Mouse (Mus musculus): ENCODE measurements around the gene Hoxd11. TPM values are rescaled to one million over a fixed set of nuclear protein-coding genes. Genes with fewer than 3 reads are reported as not detected.

The Hoxd11 gene
- total RNA-seq, 2 experiments from 2014 or later: 1.1 to 1.5 TPM

DNA sequence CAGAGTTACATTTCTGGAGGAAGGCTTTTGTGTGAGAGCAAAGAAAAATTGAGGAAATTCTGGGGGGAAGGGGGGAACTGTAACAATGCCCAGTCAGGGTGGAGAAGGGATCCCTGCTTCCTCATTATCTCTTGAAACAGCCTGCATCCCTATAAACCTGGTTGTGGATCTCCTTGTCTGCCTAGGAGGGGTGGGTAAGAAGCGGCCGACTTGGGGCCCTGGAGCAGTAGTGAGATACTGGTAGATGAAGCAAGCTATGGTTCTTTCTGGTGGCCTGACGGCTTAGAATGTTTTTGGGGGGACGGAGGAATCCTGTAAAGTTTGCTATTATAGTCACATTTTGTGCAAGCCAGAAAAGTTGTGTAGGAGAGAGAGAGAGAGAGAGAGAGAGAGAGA, 14.1 kb downstream of the Hoxd11 start:
- DNase-seq (ENCODE audit: low spot score in 2 of 2): no peak

DNA sequence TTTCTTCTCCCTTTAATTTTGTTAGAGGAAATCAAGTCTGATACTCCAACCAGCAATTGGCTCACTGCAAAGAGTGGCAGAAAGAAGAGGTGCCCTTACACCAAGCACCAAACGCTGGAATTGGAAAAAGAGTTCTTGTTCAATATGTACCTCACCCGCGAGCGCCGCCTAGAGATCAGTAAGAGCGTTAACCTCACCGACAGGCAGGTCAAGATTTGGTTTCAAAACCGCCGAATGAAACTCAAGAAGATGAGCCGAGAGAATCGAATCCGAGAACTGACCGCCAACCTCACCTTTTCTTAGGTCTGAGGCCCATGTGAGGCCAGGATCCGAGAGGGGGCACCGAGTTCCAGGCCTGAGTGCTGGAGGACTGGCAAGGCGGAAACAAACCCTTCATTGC, 14.7 kb downstream of the Hoxd11 start:
- DNase-seq (ENCODE audit: low spot score in 2 of 2): peak in 1 of 2 experiments; percentile 23

DNA sequence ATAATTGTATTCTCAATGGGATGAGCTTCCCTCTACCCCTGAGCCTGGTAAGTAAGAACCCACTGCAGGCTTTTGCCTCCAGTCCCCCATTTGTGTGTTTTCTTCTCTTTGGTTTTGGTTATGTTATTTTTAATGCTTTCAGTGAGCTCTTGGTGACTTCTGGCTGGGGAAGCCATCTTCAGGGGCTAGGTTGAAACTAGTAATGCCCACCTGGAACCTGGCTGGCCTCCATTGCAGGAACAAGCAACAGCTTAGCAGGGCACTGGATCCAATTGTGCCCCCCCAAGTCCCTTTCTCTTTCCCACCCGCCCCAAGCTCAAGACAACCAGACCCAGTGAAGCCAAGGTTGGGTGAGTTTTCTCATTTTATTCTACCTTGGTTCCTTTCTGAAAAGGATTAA, 16.0 kb downstream of the Hoxd11 start:
- DNase-seq (ENCODE audit: low spot score in 2 of 2): no peak

DNA sequence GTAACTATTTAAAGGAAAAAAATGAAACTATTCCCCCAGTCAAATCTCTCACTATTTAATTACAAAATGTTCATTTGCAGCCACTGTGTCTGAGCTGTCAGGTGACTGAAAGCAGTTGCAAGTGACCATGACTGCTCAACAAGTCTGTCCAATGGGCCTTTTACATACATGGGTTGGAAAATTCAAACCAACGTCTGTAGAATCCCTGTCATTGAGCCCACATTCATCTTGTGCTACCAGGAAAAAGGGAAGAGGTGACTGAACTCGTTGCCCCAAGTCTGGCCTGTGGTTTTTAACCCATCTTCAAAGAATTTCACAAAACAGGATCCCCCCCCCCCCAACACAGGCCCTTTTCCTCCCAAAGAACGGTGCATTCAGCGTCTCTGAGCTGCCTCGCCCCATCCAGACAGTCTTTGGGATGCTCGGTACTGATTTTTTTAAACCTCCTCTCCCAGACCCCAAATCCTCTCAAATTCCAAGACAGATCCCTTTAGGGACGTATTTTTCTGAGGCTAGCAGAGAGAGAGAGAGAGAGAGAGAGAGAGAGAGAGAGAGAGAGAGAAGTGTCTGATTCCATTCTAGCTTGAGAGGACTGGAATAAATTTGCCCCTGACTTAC, 16.6 kb downstream of the Hoxd11 start:
- DNase-seq (ENCODE audit: low spot score in 2 of 2): no peak

DNA sequence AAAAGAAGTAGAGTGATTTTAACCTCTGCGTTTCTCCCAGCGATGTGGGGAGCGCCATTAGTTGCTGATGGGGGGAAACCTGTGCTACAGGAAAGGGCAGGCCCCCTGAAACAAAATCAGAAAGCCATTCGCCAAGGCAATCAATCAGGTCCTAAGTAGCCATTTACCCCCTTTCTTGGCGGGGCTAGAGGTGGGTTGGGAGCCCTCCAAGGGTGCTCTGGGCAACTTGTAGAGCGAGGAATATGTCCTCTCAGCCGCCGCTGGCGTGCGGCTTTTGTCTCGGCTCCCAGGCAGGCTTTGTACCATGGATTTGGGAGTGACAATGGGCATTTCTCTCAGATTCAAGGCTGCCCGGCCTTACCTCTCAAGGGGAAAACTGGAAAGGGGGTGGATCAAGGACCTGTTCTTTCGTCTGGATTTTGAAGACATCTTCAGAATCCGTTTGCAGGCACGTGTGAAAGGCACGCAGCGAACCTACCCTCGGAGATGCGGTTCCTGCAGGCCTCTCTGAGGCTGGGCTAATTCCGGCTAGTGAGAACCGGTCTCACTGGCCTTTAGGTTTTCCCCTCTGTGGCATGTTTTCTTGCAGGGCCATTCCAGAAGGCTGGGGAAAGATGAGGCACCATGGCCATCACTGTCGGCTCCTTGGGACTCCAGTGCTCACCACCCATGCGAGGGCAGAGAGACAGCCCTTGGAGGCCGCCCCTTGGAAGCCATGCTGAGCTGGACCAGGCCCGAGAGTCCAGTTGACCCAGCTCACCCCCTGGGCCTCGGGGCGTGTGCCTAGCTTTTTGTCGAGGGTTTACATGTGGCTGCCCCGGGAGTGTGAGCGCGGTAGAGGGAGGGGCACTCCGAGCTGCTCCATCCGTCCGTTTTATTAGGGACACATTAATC, 17.3 kb downstream of the Hoxd11 start:
- no peak for DNase-seq (ENCODE audit: low spot score in 2 of 2)

DNA sequence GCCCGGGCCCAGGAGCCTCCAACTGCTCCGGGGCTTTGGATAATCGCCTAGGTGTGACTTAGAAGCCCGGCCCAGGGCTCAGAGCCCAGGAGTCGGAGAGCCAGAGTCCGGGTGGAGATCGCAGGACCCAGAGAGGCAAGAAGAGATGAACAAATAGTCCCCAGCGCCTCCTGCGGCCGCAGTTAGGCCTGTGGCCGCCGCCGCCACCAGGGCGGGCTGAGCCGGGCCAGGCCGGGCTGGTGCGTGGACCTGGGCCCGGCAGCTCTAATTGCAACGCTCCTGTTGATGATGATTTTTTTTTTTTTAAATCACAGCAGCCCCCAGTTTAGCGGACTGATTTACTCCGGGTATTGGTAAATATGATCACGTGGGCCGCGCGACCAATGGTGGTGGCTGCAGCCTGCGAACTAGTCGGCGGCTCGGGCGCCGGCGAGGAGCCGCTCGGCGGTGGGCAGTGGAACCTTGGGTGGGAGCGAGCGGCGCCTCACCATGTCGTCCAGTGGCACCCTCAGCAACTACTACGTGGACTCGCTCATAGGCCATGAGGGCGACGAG, 18.3 kb downstream of the Hoxd11 start, which contains the start of gene Hoxd9:
Gene Hoxd9, plus strand, starts transcription at position 161 of the 555 bp plus-strand sequence.
- peak in 1 of 2 experiments; percentile 75 for DNase-seq (ENCODE audit: low spot score in 2 of 2)

DNA sequence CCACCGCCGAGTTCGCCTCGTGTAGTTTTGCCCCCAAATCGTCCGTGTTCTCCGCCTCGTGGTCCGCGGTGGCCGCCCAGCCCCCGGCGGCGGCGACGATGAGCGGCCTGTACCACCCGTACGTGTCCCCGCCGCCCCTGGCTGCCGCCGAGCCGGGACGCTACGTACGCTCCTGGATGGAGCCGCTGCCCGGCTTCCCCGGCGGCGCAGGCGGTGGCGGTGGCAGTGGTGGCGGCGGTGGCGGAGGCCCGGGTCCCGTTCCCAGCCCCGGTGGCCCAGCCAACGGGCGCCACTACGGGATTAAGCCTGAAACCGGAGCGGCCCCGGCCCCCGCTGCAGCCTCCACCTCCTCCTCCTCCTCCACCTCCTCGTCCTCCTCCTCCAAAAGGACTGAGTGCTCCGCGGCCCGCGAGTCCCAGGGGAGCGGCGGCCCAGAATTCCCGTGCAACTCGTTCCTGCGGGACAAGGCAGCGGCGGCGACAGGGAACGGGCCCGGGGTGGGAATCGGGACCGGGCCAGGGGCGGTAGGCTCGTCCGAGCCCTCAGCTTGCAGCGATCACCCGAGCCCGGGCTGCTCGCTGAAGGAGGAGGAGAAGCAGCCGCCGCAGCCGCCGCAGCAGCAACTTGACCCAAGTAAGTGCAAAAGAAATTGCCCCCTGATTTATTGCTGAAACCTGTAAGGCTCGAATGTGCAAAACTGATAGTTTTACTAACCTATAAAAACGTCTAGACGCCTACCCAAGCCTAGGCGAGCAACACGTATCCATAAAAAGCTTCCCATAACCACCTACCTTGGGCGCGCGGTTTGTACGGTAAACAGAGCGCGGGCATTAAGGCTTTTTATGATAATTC, 19.1 kb downstream of the Hoxd11 start:
- DNase-seq (ENCODE audit: low spot score in 2 of 2): peak in 1 of 2 experiments; percentile 47

DNA sequence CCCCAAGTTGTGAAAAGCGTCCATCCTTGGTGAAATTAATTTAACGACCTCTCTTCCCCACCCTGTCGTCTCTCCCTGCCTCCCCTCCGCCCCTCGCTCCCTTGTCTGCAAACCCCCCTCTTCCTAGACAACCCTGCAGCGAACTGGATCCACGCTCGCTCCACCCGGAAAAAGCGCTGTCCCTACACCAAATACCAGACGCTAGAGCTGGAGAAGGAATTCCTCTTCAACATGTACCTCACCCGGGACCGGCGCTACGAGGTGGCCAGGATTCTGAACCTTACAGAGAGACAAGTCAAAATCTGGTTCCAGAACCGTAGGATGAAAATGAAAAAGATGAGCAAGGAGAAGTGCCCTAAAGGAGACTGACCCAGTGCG, 19.7 kb downstream of the Hoxd11 start:
- no peak for DNase-seq (ENCODE audit: low spot score in 2 of 2)

DNA sequence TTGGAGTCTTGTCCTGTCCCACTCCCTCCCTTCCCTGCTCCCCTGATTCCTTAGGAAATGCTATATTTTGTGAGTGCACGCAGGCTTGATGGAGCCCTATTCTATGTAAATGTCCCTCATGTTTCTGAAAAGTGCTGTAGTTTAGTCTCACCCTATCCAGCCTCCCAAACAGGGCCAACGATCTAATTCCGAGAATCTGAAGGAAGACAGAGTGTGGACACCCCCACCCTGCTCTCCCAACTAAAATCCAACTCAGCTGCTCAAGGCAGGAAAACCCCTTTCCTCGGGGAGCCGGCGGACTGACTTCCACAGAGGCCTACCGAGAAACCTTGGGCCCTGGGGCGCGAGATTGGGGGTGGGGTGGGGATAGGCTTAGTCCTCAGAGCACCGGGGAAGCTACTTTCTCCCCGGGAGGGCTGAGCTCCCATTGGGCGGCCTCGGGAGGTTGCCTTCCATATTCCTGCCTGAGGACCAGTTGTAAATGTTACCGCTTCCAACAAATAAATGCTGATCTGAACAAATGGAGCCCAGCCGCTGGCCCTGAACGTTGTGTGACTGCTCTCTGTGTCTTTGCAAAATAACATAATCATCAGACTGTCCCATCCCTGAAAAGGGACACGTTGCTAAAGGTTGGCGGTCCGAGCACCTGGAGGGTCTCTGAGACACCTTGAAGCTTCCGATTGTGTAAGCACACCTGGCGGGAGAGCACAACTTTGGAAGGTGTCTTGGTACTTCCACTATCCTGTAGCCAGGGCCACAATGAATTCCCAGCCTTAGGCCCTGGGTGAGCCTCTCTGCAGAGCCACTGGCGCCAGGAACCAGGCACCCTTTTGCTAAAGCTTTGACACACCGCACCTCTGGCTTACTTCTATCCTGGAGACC, 20.5 kb downstream of the Hoxd11 start:
- no peak for DNase-seq (ENCODE audit: low spot score in 2 of 2)

DNA sequence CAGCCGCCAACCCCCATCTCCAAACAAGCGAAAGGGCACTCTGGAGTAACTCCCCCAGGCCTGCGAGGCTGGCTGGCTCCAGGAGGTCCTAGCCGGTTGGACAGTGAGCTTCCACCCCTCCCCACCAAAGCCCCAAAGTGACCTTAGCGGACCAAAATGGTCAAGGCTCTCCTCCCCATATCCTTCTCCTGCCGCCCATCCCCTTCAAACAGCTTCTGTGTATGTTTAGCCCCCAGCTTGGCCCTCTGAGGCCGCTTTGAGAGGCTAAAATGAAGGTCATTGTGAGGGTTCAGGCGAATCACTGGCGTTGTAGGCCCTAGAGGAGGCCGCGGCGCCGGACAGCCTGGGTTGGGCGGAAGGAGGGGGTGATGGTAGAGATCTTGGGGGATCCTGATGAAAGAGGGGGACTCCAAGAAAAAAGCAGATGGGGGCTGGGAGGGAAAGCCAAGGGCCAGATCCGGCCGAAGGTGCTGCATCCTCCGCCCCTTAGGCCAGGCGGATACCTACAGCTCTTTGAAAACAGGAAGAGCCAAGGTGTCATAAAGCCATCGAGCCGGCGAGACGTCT, 21.3 kb downstream of the Hoxd11 start:
- no peak for DNase-seq (ENCODE audit: low spot score in 2 of 2)

DNA sequence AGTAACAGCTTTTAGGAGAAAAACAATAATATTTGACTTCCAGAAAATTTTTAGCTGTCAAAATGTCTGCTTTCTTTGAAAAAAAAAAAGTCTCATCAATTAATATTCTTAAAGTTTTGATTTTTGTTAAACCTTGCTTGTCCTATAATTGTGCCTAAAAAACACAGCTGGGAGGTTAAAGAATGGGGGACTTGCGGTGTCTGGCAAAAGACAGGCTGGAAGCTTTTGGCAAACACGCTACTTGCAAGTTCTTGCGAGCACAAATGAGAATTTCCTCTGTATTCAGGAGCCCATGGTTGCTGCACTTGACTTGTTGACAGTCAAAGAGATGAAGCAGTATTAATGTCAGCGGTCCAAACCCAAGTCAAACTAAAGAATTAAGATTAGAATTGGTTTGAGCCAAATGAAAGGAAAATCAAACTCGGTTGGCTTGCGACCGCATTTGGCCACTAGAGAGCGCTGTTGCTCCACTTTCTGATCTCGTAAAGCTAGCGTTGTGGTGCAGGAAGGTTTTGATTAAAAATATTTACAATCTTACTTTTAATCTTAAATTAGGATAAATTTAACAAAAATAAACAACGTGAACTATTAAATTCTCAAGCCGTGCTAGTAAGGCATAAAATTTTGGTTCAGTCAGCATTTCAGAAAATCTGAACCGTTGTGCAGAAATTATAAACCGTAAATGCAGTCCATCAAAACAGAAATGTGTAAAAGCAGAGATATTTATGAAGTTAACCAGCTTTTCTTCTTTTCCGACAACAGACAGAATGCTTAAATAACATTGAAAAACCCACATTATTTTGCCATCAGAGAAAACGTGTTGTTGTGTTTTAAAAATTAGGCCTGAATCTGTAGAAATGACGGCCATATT, 22.8 kb downstream of the Hoxd11 start:
- DNase-seq (ENCODE audit: low spot score in 2 of 2): peak in 1 of 2 experiments; percentile 77

DNA sequence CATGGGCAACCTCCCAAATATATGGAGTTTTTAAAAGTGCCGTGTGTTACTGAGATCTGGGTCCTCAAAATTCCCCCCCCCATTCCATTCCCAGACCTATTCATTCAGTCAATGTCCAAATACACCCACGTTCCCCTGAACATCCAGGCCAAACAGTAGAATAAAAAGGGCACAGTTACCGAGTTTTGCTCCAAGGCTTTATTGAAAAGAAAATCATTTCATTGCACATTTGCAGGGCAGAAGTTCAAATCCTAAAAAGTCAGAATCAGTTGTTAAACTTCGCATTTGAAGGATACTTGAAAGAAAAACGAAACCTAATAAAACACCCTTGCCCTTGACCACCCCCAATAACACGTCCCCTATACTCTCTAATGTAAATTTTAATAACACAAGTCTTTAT, 23.5 kb downstream of the Hoxd11 start:
- DNase-seq (ENCODE audit: low spot score in 2 of 2): no peak

DNA sequence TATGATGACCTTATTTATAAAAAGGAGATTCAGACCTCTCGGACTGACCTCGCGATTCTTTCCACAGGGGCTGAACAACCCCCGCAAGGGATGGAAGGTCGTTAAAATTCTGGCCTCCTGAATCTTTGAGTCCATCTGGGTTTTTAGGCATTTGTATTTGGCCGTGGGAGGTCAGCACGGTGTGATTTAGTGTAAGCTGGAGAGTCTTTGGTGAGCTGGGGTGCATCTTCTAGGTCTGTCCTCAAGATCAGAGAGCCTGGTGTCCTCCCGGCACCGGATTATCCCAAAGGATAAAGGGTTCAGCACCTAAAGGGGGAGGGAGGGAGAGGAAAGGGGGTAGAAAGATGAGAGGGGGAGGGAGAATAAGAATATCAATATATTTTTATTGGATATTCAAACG, 24.0 kb downstream of the Hoxd11 start:
- DNase-seq (ENCODE audit: low spot score in 2 of 2): no peak

DNA sequence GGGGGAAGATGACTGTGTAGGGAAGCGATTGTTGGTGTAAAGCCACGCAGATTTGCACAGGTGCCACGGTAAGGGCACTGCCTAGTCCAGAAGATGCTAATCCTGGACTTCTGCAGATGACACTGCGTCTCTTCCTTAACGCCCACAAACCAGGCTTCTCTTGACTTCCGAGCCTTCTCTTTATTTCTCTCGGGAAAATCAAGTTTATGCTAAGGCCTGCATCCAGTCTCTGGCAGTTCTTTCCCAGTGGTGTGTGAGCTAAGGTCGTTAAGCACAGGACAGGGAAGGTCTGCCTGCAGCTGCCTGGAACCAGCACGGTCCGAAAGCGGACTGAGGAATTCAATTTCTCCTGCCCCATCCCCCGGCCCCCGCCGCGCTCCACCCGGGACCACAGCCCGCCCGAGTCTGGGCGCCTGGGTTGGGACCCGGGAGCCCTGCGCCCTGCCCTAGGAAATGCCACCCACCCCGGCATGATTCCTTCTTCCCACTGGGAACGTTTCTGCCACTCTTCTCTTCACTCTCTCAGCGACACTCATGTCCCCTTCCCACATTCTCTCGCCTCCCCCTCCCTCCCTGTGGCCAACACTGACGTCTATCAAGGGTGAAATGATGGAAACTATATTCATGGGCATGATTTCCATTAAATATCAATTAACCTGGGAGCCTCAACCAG, 24.5 kb downstream of the Hoxd11 start:
- no peak for DNase-seq (ENCODE audit: low spot score in 2 of 2)

DNA sequence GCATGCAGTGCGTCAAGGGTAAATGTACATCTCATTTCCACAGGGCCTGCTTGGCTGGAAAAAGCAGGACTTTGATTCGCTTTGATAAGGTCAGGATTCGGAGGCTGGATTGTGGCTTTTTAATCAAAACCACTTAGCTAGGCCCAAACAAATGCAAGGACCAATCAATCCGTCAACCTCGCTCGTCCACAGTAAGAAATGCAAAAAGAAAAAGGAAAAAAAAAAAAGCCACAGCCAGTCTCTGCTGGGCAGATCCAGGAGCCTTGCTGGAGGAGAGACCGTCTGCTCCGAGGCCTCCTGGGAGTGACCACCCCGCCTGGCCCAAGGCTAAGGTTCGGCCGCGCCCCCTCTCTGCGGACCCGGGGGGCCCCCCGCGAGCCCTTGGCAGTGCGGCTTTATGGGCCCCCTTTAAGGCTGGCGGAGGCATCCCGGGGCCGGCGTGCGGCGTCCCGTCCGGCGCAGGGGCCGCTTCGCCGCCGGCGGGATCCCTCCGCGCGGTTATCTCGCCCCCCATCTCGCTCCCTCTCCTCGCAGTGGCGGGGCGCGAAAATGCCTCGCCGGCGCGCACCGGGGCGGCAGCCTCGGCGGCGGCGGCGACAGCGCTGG, 25.1 kb downstream of the Hoxd11 start, which contains the start of gene Hoxd8:
Gene Hoxd8, plus strand, starts transcription at position 223 of the 606 bp plus-strand sequence.
- peak in 1 of 2 experiments; percentile 81 for DNase-seq (ENCODE audit: low spot score in 2 of 2)

DNA sequence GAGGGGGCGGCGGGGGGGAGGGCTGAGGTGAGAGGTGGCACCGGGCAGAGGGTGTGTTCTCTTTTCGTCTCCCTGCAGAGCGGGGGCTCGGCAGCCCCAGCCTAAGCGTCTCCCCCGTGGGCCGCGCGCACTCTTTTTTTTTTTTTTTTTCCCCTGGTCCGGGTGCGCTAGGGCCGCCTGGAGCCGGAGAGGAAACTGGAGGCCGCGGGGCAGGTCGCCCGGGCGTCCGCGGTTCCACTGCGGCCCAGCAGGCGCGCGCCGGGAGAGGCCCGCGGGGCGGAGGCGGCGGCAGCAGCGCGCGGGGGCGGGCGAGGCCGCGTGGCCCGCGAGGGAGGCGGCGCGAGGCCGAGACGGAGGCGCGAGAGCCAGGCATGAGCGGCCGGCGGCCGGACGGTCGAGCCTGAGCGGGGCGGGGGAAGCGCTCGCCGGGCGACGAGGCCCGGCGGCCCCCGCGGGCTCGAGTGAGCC, 25.7 kb downstream of the Hoxd11 start:
- DNase-seq (ENCODE audit: low spot score in 2 of 2): peak in 1 of 2 experiments; percentile 46

DNA sequence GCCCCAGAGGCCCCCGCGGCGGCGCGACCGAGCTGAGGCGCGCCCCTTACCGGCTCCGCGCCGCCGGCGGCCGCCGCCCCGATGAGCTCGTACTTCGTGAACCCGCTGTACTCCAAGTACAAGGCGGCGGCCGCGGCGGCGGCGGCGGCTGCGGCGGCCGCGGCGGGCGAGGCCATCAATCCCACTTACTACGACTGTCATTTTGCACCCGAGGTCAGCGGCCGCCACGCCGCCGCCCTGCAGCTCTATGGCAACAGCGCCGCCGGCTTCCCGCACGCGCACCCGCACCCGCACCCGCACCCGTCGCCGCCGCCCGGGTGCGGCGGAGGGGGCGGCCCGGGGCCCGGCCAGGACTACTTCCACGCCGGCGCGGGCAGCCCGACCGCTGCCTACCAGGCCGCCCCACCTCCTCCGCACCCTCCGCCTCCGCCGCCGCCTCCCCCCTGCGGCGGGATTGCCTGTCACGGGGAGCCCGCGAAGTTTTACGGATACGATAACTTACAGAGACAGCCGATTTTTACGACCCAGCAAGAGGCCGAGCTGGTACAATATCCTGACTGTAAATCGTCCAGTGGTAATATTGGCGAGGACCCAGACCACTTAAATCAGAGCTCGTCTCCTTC, 26.2 kb downstream of the Hoxd11 start:
- peak in 1 of 2 experiments; percentile 51 for DNase-seq (ENCODE audit: low spot score in 2 of 2)
